Mouse (Mus musculus): ENCODE measurements around the gene Samd10. TPM values are rescaled to one million over a fixed set of nuclear protein-coding genes. Genes with fewer than 3 reads are reported as not detected.
A peak's percentile ranks its signal among the peaks of the same experiment; 100 is the strongest.

Samd10 gene
- polyA plus RNA-seq, 2 experiments: 1.5 to 1.6 TPM

DNA sequence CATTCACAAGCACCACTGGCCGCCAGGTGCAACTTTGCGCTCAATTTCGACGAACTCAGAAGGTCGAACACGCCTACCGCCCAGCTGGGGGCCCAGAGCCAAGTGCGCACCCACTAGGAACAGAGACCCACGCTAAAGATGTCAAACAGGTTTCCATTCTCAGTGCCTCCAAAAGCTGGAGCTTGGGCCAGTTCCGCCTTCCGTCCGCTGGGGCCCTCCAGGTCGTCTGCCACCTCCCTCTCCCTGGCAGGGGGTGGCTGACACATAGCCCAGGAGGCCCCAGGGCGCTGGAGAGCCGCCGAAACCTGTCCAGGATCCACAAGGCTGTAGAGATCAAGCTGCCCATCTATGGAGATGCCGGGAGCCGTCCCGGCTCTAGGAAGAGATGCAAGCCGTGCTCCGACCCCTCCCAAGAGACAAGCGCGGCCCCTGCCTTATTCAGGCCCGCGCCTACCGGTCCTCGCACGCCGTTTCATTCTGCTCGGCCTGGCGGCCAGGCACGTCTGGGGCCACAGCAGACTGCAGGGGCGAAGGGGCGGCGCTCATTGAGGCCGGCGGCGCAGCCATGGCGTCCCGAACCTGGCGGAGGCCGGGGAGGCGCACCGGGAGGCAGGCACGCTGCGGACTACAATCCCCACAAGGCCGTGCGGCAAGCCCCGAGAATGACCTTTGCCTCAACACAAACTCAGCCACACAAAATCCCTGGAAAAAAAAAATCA lies 17.5 kb downstream of the Samd10 start:
- Histone ChIP-seq H3K9me3 (ENCODE audit: control insufficient read depth, low read length) (no peaks in the 10 kb centered on the region), H3K4me2 (ENCODE audit: low read depth) (peak overlapping the region; percentile 87), H3K27ac (peak overlapping the region; percentile 69), H3K27me3 (ENCODE audit: control insufficient read depth, insufficient read depth, low read length) (no peaks in the 10 kb centered on the region), H3K9ac (replicated peaks) (peak overlapping the region; percentile 66), H3K36me3 (replicated peaks; ENCODE audit: control insufficient read depth, insufficient read depth, low read depth) (no peaks in the 10 kb centered on the region; the same call in none of the 2 replicates), H3K4me3 (ENCODE audit: insufficient read depth in 1 of 2, low read depth in 2 of 2, low read length in 2 of 2) (peak overlapping the region; percentile 63 to 69), H3K4me1 (replicated peaks; ENCODE audit: control insufficient read depth in 2 of 2, insufficient read depth in 2 of 2, low read length in 1 of 2) (peaks cover 34 to 47% of the 10 kb centered on the region in 2 experiments)
- peak; percentile 62 to 64 (median 62) for DNase-seq (ENCODE audit: low read depth in 3 of 3, low spot score in 3 of 3)
- TF ChIP-seq CTCF (IDR thresholded peaks at IDR 0.05; ENCODE audit: low read depth) (no peak), EP300 (IDR thresholded peaks at IDR 0.05; ENCODE audit: low read depth) (0 out of 2 replicates have a peak, but pooled peaks have one; percentile 4)
- ATAC-seq (ENCODE audit: insufficient read depth): peak; percentile 73
- under 1% methylated on average over 49 of the region's 49 CpGs for WGBS (ENCODE audit: insufficient replicate concordance)

DNA sequence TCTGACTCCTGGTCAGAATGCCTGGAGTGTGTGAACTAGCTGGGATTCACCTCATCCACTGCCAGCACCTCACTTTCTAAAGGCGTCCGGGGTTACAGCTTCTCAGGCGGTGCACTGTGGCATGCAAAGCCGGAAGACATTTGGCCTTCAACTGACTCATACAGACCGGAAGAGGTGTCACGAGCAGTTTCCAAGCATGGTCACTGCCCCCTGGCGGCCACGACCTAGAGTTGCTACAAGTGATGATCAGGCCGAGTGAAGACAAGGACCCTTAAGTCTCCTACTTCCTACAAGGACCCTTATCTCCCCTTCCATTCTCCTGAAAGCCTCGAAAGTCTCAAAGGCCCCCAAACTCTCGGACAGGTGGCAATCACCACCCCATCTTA lies 18.0 kb downstream of the Samd10 start:
- Histone ChIP-seq H3K27ac (peak overlapping the region; percentile 69), H3K9me3 (ENCODE audit: control insufficient read depth, low read length) (no peaks in the 10 kb centered on the region), H3K9ac (replicated peaks) (peak overlapping the region; percentile 66), H3K4me1 (replicated peaks; ENCODE audit: control insufficient read depth in 2 of 2, insufficient read depth in 2 of 2, low read length in 1 of 2) (peaks cover 37 to 50% of the 10 kb centered on the region in 2 experiments), H3K4me2 (ENCODE audit: low read depth) (peak overlapping the region; percentile 87), H3K27me3 (ENCODE audit: control insufficient read depth, insufficient read depth, low read length) (no peaks in the 10 kb centered on the region), H3K36me3 (replicated peaks; ENCODE audit: control insufficient read depth, insufficient read depth, low read depth) (no peaks in the 10 kb centered on the region; the same call in none of the 2 replicates), H3K4me3 (ENCODE audit: insufficient read depth in 1 of 2, low read depth in 2 of 2, low read length in 2 of 2) (peak overlapping the region; percentile 63 to 69)
- ATAC-seq (ENCODE audit: insufficient read depth): peak; percentile 77
- WGBS (ENCODE audit: insufficient replicate concordance): under 1% methylated on average over 11 of the region's 11 CpGs
- DNase-seq (ENCODE audit: low read depth in 3 of 3, low spot score in 3 of 3): peak; percentile 83 to 84 (median 84)
- TF ChIP-seq EP300 (IDR thresholded peaks at IDR 0.05; ENCODE audit: low read depth): peak; percentile 15; the same call in 1 of the 2 replicates
- TF ChIP-seq CTCF (IDR thresholded peaks at IDR 0.05; ENCODE audit: low read depth): peak; percentile 98

DNA sequence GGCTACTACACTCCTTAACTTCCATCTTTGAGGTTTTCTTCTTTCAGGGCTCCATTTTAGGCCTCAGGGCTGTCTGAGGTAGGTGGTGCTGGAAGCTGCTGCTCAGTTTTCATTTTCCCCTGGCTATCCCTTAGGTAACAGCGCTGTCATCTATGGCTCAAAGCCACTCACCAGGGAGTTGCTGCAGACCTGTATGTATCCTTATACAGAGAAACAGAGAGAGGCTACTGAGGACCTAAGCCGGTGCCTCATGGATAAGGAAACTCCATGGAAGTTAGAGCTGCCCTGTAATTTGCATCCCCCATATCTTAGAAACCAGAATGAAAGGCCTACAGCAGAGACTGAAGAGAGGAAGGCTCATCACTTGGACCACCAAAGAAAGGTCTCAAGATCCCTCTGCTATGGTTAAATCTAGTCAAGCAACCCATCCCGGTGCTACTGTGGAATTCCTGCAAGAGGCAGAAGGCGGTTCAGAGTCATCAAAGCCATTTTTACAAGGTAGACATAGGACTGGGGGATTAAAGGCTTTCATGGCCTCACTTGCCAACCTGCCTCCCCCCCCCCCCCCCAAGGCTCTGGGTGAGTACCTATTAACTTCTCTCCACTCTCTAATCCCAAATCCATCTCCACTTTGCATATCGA lies 18.8 kb downstream of the Samd10 start:
- H3K9me3 ChIP-seq (ENCODE audit: control insufficient read depth, low read length): no peaks in the 10 kb centered on the region
- DNase-seq (ENCODE audit: low read depth in 3 of 3, low spot score in 3 of 3): no peak
- ATAC-seq (ENCODE audit: insufficient read depth): no peak
- H3K27ac ChIP-seq: peak overlapping the region; percentile 69
- H3K4me2 ChIP-seq (ENCODE audit: low read depth): peak overlapping the region; percentile 87
- 81% methylated on average over 5 of the region's 5 CpGs for WGBS (ENCODE audit: insufficient replicate concordance)
- H3K27me3 ChIP-seq (ENCODE audit: control insufficient read depth, insufficient read depth, low read length): no peaks in the 10 kb centered on the region
- peaks cover 37 to 50% of the 10 kb centered on the region in 2 experiments for H3K4me1 ChIP-seq (replicated peaks; ENCODE audit: control insufficient read depth in 2 of 2, insufficient read depth in 2 of 2, low read length in 1 of 2)
- peak overlapping the region; percentile 66 for H3K9ac ChIP-seq (replicated peaks)
- TF ChIP-seq CTCF (IDR thresholded peaks at IDR 0.05; ENCODE audit: low read depth) (no peak), EP300 (IDR thresholded peaks at IDR 0.05; ENCODE audit: low read depth) (no peak)
- no peaks in the 10 kb centered on the region; the same call in none of the 2 replicates for H3K36me3 ChIP-seq (replicated peaks; ENCODE audit: control insufficient read depth, insufficient read depth, low read depth)
- H3K4me3 ChIP-seq (ENCODE audit: insufficient read depth in 1 of 2, low read depth in 2 of 2, low read length in 2 of 2): peak overlapping the region; percentile 63 to 69

DNA sequence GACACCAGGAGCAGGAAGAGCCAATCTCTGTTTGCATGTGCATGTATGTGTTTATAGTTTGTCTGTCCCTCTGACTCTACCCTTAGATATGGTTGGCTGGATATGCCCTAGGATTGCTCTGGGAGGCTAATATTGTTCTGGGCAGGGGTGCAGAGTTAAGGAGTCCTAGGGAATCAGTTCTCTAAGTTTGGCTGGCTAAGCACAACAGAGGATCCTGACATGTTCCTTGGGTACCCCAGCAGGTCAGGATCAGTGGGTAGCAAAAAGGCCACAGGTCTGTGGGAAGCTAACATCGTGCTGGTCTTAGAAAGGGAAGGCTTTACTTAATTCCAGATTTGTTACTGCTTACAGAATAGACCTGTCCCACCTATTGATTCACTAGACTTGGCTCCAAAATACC lies 19.3 kb downstream of the Samd10 start:
- 77% methylated on average over 1 of the region's 1 CpGs for WGBS (ENCODE audit: insufficient replicate concordance)

More for the DNA sequence above, 19.3 kb downstream of the Samd10 start:
- DNase-seq (ENCODE audit: low read depth in 3 of 3, low spot score in 3 of 3) (no peak), ATAC-seq (ENCODE audit: insufficient read depth) (no peak)
- no peaks in the 10 kb centered on the region for H3K9me3 ChIP-seq (ENCODE audit: control insufficient read depth, low read length)
- TF ChIP-seq EP300 (IDR thresholded peaks at IDR 0.05; ENCODE audit: low read depth) (no peak), CTCF (IDR thresholded peaks at IDR 0.05; ENCODE audit: low read depth) (no peak)
- H3K4me3 ChIP-seq (ENCODE audit: insufficient read depth in 1 of 2, low read depth in 2 of 2, low read length in 2 of 2): no peak overlapping the region
- H3K27ac ChIP-seq: no peak overlapping the region
- no peak overlapping the region for H3K9ac ChIP-seq (replicated peaks)
- peaks cover 37 to 50% of the 10 kb centered on the region in 2 experiments for H3K4me1 ChIP-seq (replicated peaks; ENCODE audit: control insufficient read depth in 2 of 2, insufficient read depth in 2 of 2, low read length in 1 of 2)
- no peak overlapping the region for H3K4me2 ChIP-seq (ENCODE audit: low read depth)
- H3K27me3 ChIP-seq (ENCODE audit: control insufficient read depth, insufficient read depth, low read length): no peaks in the 10 kb centered on the region
- H3K36me3 ChIP-seq (replicated peaks; ENCODE audit: control insufficient read depth, insufficient read depth, low read depth): no peaks in the 10 kb centered on the region; the same call in 1 of the 2 replicates
